Mouse (Mus musculus) left cerebral cortex, postnatal 14 days (tissue): ENCODE measurements at regions not wholly inside any gene's neighbourhood (a gene's known extent, or its start where the extent isn't known, plus 50 kb on each side); places are given as distances from the start of the nearest gene placed in this dataset.

Experiments
- DNase-seq, 2 experiments: peaks; one replicate each; pipeline ENCODE4 v3.0.0; 2021 to 2022; ENCODE audit warnings: low spot score in 2 of 2, mixed read lengths in 1 of 2
- intact Hi-C: fragments of 180-260 bp; cut with DNase I; formaldehyde crosslinking; loops from one replicate; pipeline ENCODE4 v1.15.1; 2025

- DNase-seq, result peak in 1 of 2 experiments; percentile 25
- intact Hi-C loops, result no loop called here
Observed at GRCm38 (mm10) chr7:79543231-79544071, 74.0 kb downstream of the Rhcg start.

GRCm38 (mm10) chr7:79542379-79543015 lies 75.0 kb downstream of the Rhcg start:
- intact Hi-C loops, result no loop called here
- DNase-seq, result no peak

- intact Hi-C loops, result no loop called here
- no peak for DNase-seq
Observed at GRCm38 (mm10) chr7:79540246-79540645, 74.1 kb upstream of the Polg start.

- DNase-seq, result no peak
- intact Hi-C loops, result no loop called here
Observed at GRCm38 (mm10) chr7:79539426-79539825, 73.3 kb upstream of the Polg start.

GRCm38 (mm10) chr7:79536157-79536641 lies 70.0 kb upstream of the Polg start:
- peak; percentile 69 to 72 for DNase-seq
- intact Hi-C loops, result no loop called here

- intact Hi-C loops, result no loop called here
- DNase-seq, result peak; percentile 61 to 70
Observed at GRCm38 (mm10) chr7:79535251-79536111, 69.3 kb upstream of the Polg start.

- DNase-seq, result no peak
- intact Hi-C loops, result no loop called here
Observed at GRCm38 (mm10) chr7:79534819-79535218, 68.7 kb upstream of the Polg start.

- intact Hi-C loops, result no loop called here
- no peak for DNase-seq
Observed at GRCm38 (mm10) chr7:79534381-79534780, 68.2 kb upstream of the Polg start.

GRCm38 (mm10) chr7:79532626-79533140 lies 66.5 kb upstream of the Polg start:
- intact Hi-C loops, result no loop called here
- no peak for DNase-seq

GRCm38 (mm10) chr7:79531551-79532356 lies 65.6 kb upstream of the Polg start:
- DNase-seq, result no peak
- intact Hi-C loops, result no loop called here

GRCm38 (mm10) chr7:79531142-79531541 lies 65.0 kb upstream of the Polg start:
- DNase-seq, result no peak
- intact Hi-C loops, result no loop called here

GRCm38 (mm10) chr7:79529480-79529879 lies 63.3 kb upstream of the Polg start:
- intact Hi-C loops, result no loop called here
- DNase-seq, result no peak

GRCm38 (mm10) chr7:79527984-79528383 lies 61.8 kb upstream of the Polg start:
- intact Hi-C loops, result no loop called here

GRCm38 (mm10) chr7:79525690-79526630 lies 59.8 kb upstream of the Polg start:
- intact Hi-C loops, result no loop called here
- no peak for DNase-seq

More at GRCm38 (mm10) chr7:79527984-79528383, 61.8 kb upstream of the Polg start:
- no peak for DNase-seq

GRCm38 (mm10) chr7:79524921-79525320 lies 58.8 kb upstream of the Polg start:
- peak; percentile 75 to 90 for DNase-seq
- intact Hi-C loops, result no loop called here

GRCm38 (mm10) chr7:79523696-79524095 lies 57.5 kb upstream of the Polg start:
- intact Hi-C loops, result no loop called here
- peak; percentile 64 to 83 for DNase-seq

- no peak for DNase-seq
- intact Hi-C loops, result no loop called here
Observed at GRCm38 (mm10) chr7:79522046-79522445, 55.9 kb upstream of the Polg start.

GRCm38 (mm10) chr7:79521259-79521658 lies 55.1 kb upstream of the Polg start:
- intact Hi-C loops, result no loop called here
- DNase-seq, result no peak
